Mouse (Mus musculus) gastrocnemius, adult 2 months (tissue): ENCODE data around the gene Lce1a1. TPM values are rescaled to one million over a fixed set of nuclear protein-coding genes. Genes with fewer than 3 reads are reported as not detected.
A peak's percentile ranks its signal among the peaks of the same experiment; 100 is the strongest.
"Not testable (repeated sequence)": the region's sequence is repeated elsewhere in the genome, so short reads cannot be mapped to it uniquely, and the experiment has no call there.

Experiments
- DNase-seq: peaks from one replicate; pipeline ENCODE4 v3.0.0; 2022
- H3K27ac ChIP-seq: fragments of 200-600 bp; 2 replicates; pipeline ENCODE4 v1.8.1; 2022; ENCODE audit warnings: mild to moderate bottlenecking
- H3K4me3 ChIP-seq: fragments of 200-600 bp; 2 replicates; pipeline ENCODE4 v1.8.1; 2022; ENCODE audit warnings: mild to moderate bottlenecking, moderate library complexity
- CTCF ChIP-seq: fragments of 200-600 bp; IDR thresholded peaks from 2 replicates; pipeline ENCODE4 v1.8.1; 2022; ENCODE audit warnings: antibody characterized with exemption, mild to moderate bottlenecking, moderate library complexity
- intact Hi-C: fragments of 180-260 bp; cut with DNase I; formaldehyde crosslinking; loops from one replicate; pipeline ENCODE4 v1.15.1; 2025
- long read RNA-seq, 2 experiments: library from polyadenylated mRNA; stranded (forward); transcript quantifications; one replicate each; pipeline ENCODE4 v2.0.0; 2021
- total RNA-seq, 2 experiments: library from RNA; stranded (reverse); gene quantifications; 2 replicates each; pipeline ENCODE4 v1.2.3; 2021

Lce1a1 gene
- not detected for total RNA-seq
- long read RNA-seq, experiment 1, result 0 reads
- long read RNA-seq, experiment 2, result 0 reads

DNA sequence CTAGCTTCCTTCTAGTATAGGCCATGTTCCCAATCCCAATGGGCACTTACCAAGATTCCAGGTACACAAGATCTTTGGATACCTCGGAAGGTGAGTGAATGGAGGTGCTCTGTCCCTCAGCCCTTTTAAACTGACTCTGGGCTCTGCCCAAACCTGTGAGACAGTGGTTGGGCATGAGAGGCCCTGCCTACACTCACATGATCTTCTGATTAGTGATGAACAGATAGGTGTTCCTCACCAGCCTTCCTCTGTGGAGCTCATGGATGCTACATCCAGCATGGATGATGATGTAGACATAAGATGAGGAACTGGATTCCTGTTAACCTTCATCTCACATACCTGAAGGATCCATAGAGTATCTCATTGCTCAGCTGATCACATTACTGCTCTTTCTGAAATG, at the start of gene Lce1a1:
Lce1a1 (minus strand) TSS at position 101 of the 400 bp plus-strand sequence.
- no peak within 1 kb of the TSS for H3K27ac ChIP-seq
- TF ChIP-seq CTCF, result no peak
- DNase-seq, result no peak
- intact Hi-C loops, result no loop called here
- no peak within 1 kb of the TSS for H3K4me3 ChIP-seq

DNA sequence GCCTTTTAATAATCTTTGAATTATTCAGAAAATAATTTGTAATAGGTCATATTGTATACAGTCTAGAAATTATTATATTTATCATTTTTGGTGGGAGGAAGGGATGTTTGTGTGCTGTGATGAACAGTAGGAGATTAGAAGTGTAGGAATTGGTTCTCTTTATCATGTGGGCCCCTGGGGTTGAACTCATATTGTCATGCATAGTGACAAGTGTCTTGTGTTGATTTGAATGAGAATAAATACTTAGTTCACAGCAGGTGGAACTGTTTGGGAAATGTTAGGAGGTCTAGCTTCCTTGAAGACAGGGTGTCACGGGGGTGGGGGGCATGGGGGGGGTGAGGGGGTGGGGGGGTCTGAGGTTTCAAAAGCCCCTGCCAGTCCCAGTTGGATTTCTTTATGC, 46.5 kb upstream of the Lce1a1 start:
- H3K4me3 ChIP-seq, result no peak overlapping the region
- TF ChIP-seq CTCF, result no peak

DNA sequence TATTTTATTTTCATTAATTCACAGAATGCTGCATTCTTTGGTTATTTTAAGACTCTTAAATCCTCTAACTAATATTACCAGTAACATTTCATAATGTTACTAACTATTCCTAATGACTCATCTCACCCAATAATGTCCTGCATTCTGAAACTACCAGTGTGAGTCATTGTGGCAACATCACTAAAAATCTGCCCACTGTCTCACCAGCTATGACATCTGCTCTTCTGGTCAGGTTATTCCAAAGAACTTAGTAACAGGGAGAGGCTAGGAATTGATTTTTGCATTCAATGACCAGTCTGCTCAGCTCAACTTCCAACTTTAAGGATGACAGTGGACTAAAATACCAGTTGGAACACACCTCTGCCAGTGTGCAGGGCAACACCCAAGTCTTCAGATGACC, 43.6 kb upstream of the Lce1a1 start:
- no peak for DNase-seq
- intact Hi-C loops, result no loop called here
- Histone ChIP-seq H3K4me3 (no peak overlapping the region), H3K27ac (no peak overlapping the region)
- no peak for TF ChIP-seq CTCF

More for the DNA sequence above, 46.5 kb upstream of the Lce1a1 start:
- intact Hi-C loops, result no loop called here
- no peak for DNase-seq
- H3K27ac ChIP-seq, result no peak overlapping the region

DNA sequence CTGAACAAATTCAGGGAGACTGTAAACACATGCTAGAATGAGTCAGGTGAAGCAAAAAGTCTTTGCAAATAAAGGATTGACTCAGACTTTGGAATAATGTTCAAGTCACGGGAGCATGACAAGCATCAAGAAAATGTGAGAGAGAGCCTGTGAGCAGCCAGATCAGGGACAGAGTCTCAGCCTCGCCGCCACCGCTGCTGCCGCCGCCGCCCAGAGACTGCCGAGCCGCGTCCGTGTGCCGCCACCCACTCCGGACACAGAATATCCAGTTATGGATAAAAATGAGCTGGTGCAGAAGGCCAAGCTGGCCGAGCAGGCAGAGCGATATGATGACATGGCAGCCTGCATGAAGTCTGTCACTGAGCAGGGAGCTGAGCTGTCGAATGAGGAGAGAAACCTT, 41.0 kb upstream of the Lce1a1 start:
- peak overlapping the region; percentile 52 for H3K4me3 ChIP-seq
- DNase-seq, result peak; percentile 57
- intact Hi-C loops, result not testable (repeated sequence)
- H3K27ac ChIP-seq, result peak overlapping the region; percentile 67; the same call in 1 of the 2 replicates

DNA sequence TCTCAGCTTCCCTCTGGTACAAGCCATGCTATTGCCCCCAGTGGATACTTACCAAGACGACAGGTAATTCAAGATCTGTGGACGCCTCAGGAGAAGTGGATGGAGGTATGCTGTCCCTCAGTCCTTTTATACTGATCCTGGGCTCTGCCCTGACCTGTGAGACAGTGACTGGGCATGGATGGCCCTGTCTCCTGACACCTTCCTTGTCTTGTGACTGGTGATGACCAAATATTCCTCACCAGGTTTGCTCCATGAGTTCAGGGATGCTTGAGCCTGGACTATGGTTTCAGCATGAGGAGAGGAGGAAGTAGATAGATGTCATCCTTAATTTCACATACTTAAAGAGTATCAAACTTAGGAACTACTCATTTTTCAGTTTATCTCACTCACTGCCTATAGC, 39.0 kb upstream of the Lce1a1 start, which contains the start of gene Lce1d:
Lce1d (minus strand) TSS at position 101 of the 400 bp plus-strand sequence.
- intact Hi-C loops, result no loop called here
- Histone ChIP-seq H3K4me3 (no peak within 1 kb of the TSS), H3K27ac (no peak within 1 kb of the TSS)
- no peak for DNase-seq
- no peak for TF ChIP-seq CTCF

DNA sequence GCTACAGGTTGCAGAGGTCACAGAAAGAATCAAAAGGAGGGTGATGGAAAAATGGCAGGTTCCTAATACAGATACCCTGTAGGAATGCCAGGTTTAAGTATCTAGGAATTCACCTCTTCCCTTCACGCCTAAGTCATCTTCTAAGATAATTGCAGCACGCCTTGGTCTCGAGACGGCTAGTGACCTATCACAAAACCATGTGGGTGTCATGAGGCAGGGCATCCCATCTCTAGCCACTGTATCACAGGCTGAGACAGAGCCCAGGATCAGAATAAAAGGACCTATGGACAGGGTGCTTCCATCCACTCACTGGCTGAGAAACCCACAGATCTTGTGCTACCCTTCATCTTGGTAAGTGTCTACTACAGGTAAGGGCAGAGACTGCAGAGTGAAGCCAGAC, 30.8 kb upstream of the Lce1a1 start, which contains the start of gene Lce1c:
Lce1c (plus strand) TSS at position 301 of the 400 bp plus-strand sequence.
- no peak for TF ChIP-seq CTCF
- Histone ChIP-seq H3K4me3 (no peak within 1 kb of the TSS), H3K27ac (no peak within 1 kb of the TSS)
- no peak for DNase-seq
- intact Hi-C loops, result no loop called here

DNA sequence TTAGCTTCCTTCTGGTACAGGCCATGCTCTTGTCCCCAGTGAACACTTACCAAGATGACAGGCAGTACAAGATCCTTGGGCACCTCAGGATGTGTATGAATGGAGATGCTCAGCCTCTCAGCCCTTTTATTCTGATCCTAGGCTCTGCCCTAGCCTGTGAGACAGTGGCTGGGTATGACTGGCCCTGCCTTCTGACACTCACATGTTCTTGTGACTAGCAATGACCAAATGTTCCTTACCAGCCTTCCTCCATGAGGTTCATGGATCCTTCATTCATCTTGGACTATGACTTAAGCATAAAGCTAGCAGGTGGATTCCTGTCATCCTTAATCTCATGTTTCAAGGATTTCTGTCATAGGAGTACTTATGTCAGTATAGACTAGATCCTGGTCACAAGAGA, 22.1 kb upstream of the Lce1a1 start, which contains the start of gene Lce1a2:
Lce1a2 (minus strand) TSS at position 101 of the 400 bp plus-strand sequence.
- no peak for DNase-seq
- TF ChIP-seq CTCF, result no peak
- no peak within 1 kb of the TSS for H3K4me3 ChIP-seq
- intact Hi-C loops, result no loop called here
- no peak within 1 kb of the TSS for H3K27ac ChIP-seq

DNA sequence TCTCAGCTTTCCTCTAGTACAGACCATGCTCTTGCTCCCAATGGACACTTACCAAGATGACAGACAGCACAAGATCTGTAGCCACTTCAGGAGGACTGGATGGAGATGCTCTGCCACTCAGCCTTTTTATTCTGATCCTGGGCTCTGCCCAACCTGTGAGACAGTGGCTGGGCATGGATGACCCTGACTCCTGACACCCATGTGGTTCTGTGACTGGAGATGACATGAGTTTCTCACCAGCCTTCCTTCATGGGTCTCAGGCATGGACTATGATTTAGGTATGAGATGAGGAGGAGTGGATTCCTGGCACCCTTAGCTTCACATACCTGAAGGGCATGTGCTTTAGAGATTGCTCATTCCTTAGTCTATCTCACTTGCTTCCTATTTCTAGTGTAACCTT, 8.7 kb upstream of the Lce1a1 start, which contains the start of gene Lce1b:
Lce1b (minus strand) TSS at position 101 of the 400 bp plus-strand sequence.
- intact Hi-C loops, result no loop called here
- no peak for TF ChIP-seq CTCF
- no peak for DNase-seq
- Histone ChIP-seq H3K27ac (no peak within 1 kb of the TSS), H3K4me3 (no peak within 1 kb of the TSS)

DNA sequence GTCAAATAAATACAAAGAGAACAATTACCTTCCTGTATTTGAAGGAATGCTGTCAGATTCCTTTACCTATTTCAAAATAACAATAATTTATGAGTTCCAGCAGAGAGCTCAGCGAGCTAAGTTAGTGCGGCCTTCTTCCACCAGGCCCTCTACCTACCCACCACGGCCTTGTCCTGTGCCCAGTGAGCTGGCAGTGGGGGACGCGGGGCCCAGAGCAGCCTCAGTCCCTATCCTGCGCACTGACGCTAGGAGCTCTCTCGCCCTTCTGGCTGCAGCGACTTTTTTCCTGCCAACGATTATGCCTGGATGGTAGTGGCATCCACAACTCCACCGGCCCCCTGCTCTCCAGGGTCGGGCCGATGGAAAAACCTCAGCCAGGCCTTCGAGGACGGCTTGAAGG, 8.3 kb downstream of the Lce1a1 start:
- H3K4me3 ChIP-seq, result no peak overlapping the region
- intact Hi-C loops, result no loop called here
- no peak overlapping the region for H3K27ac ChIP-seq
- no peak for TF ChIP-seq CTCF
- no peak for DNase-seq

DNA sequence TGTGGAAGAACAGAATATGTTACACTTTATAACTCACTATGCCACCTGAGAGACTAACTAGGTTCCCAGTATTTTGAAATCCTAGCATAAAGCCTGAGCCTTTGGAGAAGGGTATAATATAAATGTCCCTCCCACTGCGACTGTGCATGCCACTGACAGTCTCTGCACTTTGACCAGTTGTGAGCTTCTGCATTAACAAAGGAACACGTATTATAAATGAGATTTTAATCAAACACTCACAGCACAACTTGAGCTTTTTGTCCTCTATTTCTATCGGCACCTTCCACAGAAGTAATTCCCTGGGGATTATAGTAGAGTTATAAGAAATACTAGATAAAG, 9.5 kb downstream of the Lce1a1 start:
- no peak for TF ChIP-seq CTCF
- Histone ChIP-seq H3K27ac (no peak overlapping the region), H3K4me3 (no peak overlapping the region)
- no peak for DNase-seq
- intact Hi-C loops, result no loop called here

DNA sequence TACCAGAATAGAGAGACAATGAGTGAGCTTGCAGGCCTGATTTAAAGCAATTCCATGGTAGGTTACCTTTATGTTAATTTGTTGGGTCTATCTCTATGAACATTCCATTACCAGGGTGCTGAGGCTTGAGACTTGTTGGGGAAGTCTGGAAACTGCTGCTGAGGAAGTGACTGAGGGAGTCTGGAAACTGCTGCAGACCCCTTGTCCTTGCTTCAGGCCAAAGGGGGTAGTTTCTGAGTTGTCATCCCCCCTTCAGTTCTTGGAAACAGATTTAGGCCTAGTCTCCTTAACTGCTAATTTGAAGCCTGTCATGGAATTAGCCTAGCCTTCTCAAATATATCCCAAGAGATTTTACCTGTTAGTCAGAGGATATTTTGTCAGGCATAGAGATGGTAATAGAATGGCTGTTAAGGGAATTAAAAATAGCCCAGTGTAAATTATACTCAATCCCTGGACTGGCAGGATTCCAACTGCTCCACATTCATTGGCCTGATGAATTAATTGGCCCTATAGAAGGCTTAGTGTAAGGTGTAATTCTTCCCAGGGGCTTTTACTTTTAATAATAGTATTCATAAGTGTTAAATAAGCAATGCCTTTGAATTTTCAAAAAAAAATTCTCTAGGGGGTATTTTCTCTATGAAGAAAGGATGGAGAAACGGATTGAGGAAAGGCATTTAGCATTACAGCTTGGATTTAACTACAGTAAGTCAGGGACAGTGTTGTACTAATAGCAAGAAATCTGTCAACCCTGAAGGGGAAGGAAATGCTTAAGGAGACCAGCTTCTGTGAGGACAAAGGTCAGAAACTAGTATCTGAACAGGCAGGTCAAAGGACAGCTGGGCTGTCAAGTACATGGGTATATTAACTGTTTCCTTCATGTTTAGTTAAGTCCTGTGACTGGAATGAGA, 10.1 kb downstream of the Lce1a1 start:
- DNase-seq, result no peak
- Histone ChIP-seq H3K4me3 (no peak overlapping the region), H3K27ac (no peak overlapping the region)
- intact Hi-C loops, result no loop called here
- TF ChIP-seq CTCF, result no peak

DNA sequence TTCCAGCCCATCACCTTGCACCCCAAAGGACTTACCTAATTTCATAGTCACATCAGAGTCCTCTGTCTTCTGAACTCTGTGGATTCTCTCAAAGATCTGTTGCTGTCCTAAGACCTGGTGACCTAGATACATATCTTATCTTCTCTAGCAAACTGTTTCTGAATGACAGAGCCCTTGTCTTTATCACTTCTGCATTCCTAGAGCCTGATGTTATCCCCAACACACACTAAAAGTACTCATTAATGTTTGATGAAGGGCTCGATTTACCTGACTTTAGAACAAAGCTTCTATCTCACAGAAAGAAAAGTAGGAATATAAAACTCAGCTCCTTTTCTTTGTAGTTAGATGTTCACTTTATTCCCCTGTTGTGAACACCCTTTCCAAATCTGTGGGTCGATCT, 26.5 kb downstream of the Lce1a1 start, which contains the start of gene Lce6a:
Lce6a (minus strand) TSS at position 101 of the 400 bp plus-strand sequence.
- Histone ChIP-seq H3K4me3 (no peak within 1 kb of the TSS), H3K27ac (no peak within 1 kb of the TSS)
- TF ChIP-seq CTCF, result no peak
- no peak for DNase-seq
- intact Hi-C loops, result no loop called here

DNA sequence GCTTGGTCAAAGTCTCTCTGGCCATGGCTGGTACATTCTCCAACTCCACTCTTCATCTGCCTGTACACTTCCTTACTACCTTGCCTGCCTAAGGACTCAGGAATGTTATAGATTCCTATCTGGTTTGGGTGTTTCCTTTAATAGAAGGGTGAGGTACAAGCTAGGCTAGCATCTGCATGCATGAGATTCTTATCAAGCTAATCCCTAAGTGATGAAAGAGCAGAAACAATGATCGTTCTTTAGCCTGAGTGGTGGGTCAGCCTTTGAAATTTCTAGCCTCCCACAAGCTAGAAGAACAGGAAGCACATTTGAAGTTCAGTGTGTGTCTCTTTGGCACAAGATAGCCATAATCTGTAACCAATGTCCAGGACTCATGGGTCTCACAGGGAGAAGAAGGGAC, 38.3 kb downstream of the Lce1a1 start:
- no peak for TF ChIP-seq CTCF
- intact Hi-C loops, result no loop called here
- no peak overlapping the region for H3K27ac ChIP-seq

More for the DNA sequence above, 38.3 kb downstream of the Lce1a1 start:
- DNase-seq, result no peak
- no peak overlapping the region for H3K4me3 ChIP-seq
